In genomic region chr6:70842991-70843390, GRCm38 (mm10) we compare ENCODE assay signal across 8 mouse cellular contexts. TPM values are rescaled to one million over a fixed set of nuclear protein-coding genes. Genes with fewer than 3 reads are reported as not detected.
DNase-seq lines count a peak whose midpoint lies in the region; ATAC-seq and TF ChIP-seq lines count a peak whose summit lies in the region.

No protein-coding gene starts in this region.

- H3K4me1 ChIP-seq in CH12.LX (ENCODE audit: control insufficient read depth in 1 of 2, insufficient read depth in 2 of 2), result peaks cover 7 to 54% of the 10 kb centered on the region in 2 experiments
- peaks cover 19% of the 10 kb centered on the region for H3K4me1 ChIP-seq in heart, postnatal 0 days (ENCODE audit: control insufficient read depth, insufficient read depth)
- H3K4me1 ChIP-seq in limb, embryonic 15.5 days, result peaks cover 22% of the 10 kb centered on the region
- no peaks in the 10 kb centered on the region for H3K4me1 ChIP-seq in olfactory bulb, adult 2 months (ENCODE audit: control insufficient read depth, insufficient read depth, low read length)

- no peaks in the 10 kb centered on the region for H3K27me3 ChIP-seq in CH12.LX (replicated peaks)
- H3K27me3 ChIP-seq in heart, postnatal 0 days (ENCODE audit: control insufficient read depth, insufficient read depth, low read length), result no peaks in the 10 kb centered on the region
- H3K27me3 ChIP-seq in limb, embryonic 15.5 days, result no peaks in the 10 kb centered on the region

- peak overlapping the region; percentile 67 for H3K27ac ChIP-seq in CH12.LX (ENCODE audit: insufficient read depth, low read depth)
- peak overlapping the region; percentile 91 for H3K27ac ChIP-seq in heart, postnatal 0 days (ENCODE audit: low read depth)
- peak overlapping the region; percentile 90 for H3K27ac ChIP-seq in limb, embryonic 15.5 days
- H3K27ac ChIP-seq in olfactory bulb, adult 2 months (ENCODE audit: insufficient read depth, low read depth, low read length), result peak overlapping the region; percentile 15; the same call in 1 of the 2 replicates

- peaks cover 0 to 3% of the 10 kb centered on the region in 2 experiments for H3K36me3 ChIP-seq in CH12.LX (replicated peaks in 1 of 2; ENCODE audit: control insufficient read depth in 1 of 2, insufficient read depth in 1 of 2, low read length in 1 of 2)
- H3K36me3 ChIP-seq in heart, postnatal 0 days (replicated peaks; ENCODE audit: control insufficient read depth, insufficient read depth, low read length), result no peaks in the 10 kb centered on the region
- H3K36me3 ChIP-seq in limb, embryonic 15.5 days, result no peaks in the 10 kb centered on the region

- intact Hi-C loops in left cerebral cortex, postnatal 10 days (cut with DNase I), result no loop called here

- no peaks in the 10 kb centered on the region for H3K9me3 ChIP-seq in CH12.LX (replicated peaks; ENCODE audit: low read length)
- no peaks in the 10 kb centered on the region for H3K9me3 ChIP-seq in heart, postnatal 0 days (replicated peaks; ENCODE audit: control insufficient read depth, low read length)
- H3K9me3 ChIP-seq in limb, embryonic 15.5 days, result no peaks in the 10 kb centered on the region

- H3K4me3 ChIP-seq in CH12.LX (replicated peaks in 1 of 3; ENCODE audit: low read depth in 2 of 3, low read length in 2 of 3, poor library complexity in 1 of 3), result peak overlapping the region in 2 of 3 experiments; percentile 60 to 92
- H3K4me3 ChIP-seq in heart, postnatal 0 days (ENCODE audit: low read depth, low read length), result peak overlapping the region; percentile 55; the same call in 1 of the 2 replicates
- peak overlapping the region; percentile 92; the same call in 1 of the 2 replicates for H3K4me3 ChIP-seq in limb, embryonic 15.5 days
- H3K4me3 ChIP-seq in olfactory bulb, adult 2 months (ENCODE audit: insufficient read depth, low read depth, low read length), result no peak overlapping the region

- peak overlapping the region; percentile 98 for H3K9ac ChIP-seq in CH12.LX (ENCODE audit: insufficient read depth, low read depth)
- no peak overlapping the region for H3K9ac ChIP-seq in heart, postnatal 0 days (replicated peaks; ENCODE audit: low read depth, low read length)
- H3K9ac ChIP-seq in limb, embryonic 15.5 days, result no peak overlapping the region

- no peak for TF ChIP-seq CTCF in CH12.LX (conservative IDR thresholded peaks at IDR 0.05 in 1 of 2, IDR thresholded peaks at IDR 0.05 in 1 of 2; ENCODE audit: low read depth in 2 of 2, low read length in 2 of 2)
- TF ChIP-seq CTCF in heart, postnatal 0 days (IDR thresholded peaks at IDR 0.05; ENCODE audit: low read depth), result no peak
- no peak for TF ChIP-seq CTCF in olfactory bulb, adult 2 months (IDR thresholded peaks at IDR 0.05; ENCODE audit: insufficient read depth, low read depth, low read length)

- TF ChIP-seq POLR2A in CH12.LX (IDR thresholded peaks at IDR 0.05; ENCODE audit: low read depth, low read length), result no peak
- no peak for TF ChIP-seq POLR2A in olfactory bulb, adult 2 months (IDR thresholded peaks at IDR 0.05; ENCODE audit: insufficient read depth, low read depth, low read length)

- in situ Hi-C loops in CH12.LX (cut with MboI; ENCODE audit: low pct_ligation_motif_present, low pct_unique_long_range_greater_than_20kb, low sequenced_read_pairs), result loop anchor here (5.0 kb wide), 1 partner anchor 34 kb away; no protein-coding TSS in a partner anchor

- peak overlapping the region; percentile 93 for H3K4me2 ChIP-seq in CH12.LX (ENCODE audit: insufficient read depth, low read depth, poor library complexity, severe bottlenecking)
- peak overlapping the region; percentile 83 for H3K4me2 ChIP-seq in heart, postnatal 0 days (ENCODE audit: low read depth, low read length)
- H3K4me2 ChIP-seq in limb, embryonic 15.5 days, result peak overlapping the region; percentile 66

- peak; percentile 46; the same call in 1 of the 2 replicates for TF ChIP-seq EP300 in CH12.LX (IDR thresholded peaks at IDR 0.05; ENCODE audit: low read length)
- no peak for TF ChIP-seq EP300 in heart, postnatal 0 days (IDR thresholded peaks at IDR 0.05; ENCODE audit: low read depth)

- no peak for TF ChIP-seq RAD21 in CH12.LX (IDR thresholded peaks at IDR 0.05; ENCODE audit: low read depth, low read length)

- 51% methylated on average over 5 of the region's 5 CpGs for WGBS in heart, postnatal 0 days
- 46% methylated on average over 5 of the region's 5 CpGs for WGBS in limb, embryonic 15.5 days
- WGBS in olfactory bulb, adult 2 months, result 52% methylated on average over 5 of the region's 5 CpGs

- no peak for ATAC-seq in heart, postnatal 0 days (ENCODE audit: insufficient read depth, low read depth)
- no peak for ATAC-seq in limb, embryonic 15.5 days (ENCODE audit: insufficient number of reproducible peaks, low FRiP score, low TSS enrichment, low read depth)

- dilution Hi-C loops in CH12.LX (cut with MboI; ENCODE audit: extremely low pct_ligation_motif_present, extremely low pct_unique_long_range_greater_than_20kb, low sequenced_read_pairs), result no loop called here

- DNase-seq in CH12.LX (ENCODE audit: extremely low read depth), result no peak
- peak; percentile 15 for DNase-seq in adrenal gland, adult 8-10 months
- no peak for DNase-seq in heart, postnatal 0 days (ENCODE audit: low spot score)
- DNase-seq in left cerebral cortex, postnatal 10 days (ENCODE audit: extremely low spot score in 1 of 2, low spot score in 2 of 2), result no peak
- no peak for DNase-seq in T-cell, adult 2 months (ENCODE audit: low spot score)
- no peak for DNase-seq in cerebellum, postnatal 36 days

- H3K79me2 ChIP-seq in CH12.LX (replicated peaks; ENCODE audit: control insufficient read depth, extremely low read depth, insufficient read depth, poor library complexity, severe bottlenecking), result peaks cover 31% of the 10 kb centered on the region

TF ChIP-seq in CH12.LX, 34 proteins besides CTCF, POLR2A, EP300 and RAD21:
- TF ChIP-seq HCFC1 (IDR thresholded peaks at IDR 0.05; ENCODE audit: low read depth, low read length) (0 out of 2 replicates have a peak, but pooled peaks have one; percentile 12), MAX (IDR thresholded peaks at IDR 0.05; ENCODE audit: low read length) (peak; percentile 53), IRF4 (IDR thresholded peaks at IDR 0.05; ENCODE audit: low read depth, low read length) (0 out of 2 replicates have a peak, but pooled peaks have one; percentile 31), RCOR1 (conservative IDR thresholded peaks at IDR 0.05; ENCODE audit: low read depth, low read length) (peak; percentile 58; the same call in 1 of the 2 replicates), SIN3A (IDR thresholded peaks at IDR 0.05; ENCODE audit: low read length) (peak; percentile 59; the same call in 1 of the 2 replicates), JUND (conservative IDR thresholded peaks at IDR 0.05; ENCODE audit: low read depth, low read length) (no peak), NELFE (IDR thresholded peaks at IDR 0.05; ENCODE audit: low read depth, low read length) (no peak), CHD2 (IDR thresholded peaks at IDR 0.05; ENCODE audit: low read length) (0 out of 2 replicates have a peak, but pooled peaks have one; percentile 32), MYC (IDR thresholded peaks at IDR 0.05; ENCODE audit: low read depth, low read length) (peak; percentile 42; the same call in 1 of the 2 replicates)
TF ChIP-seq in CH12.LX: peak in this region for 7.

RNA-seq across cellular contexts. Expression of gene Eif2ak3, which starts 1.3 kb away (rescaled TPM):
- total RNA-seq in CH12.LX (2012; rRNA removed) (38.9 and 39.5 TPM in 2 replicates), CH12.LX (2014; rRNA removed) (23.1 and 24.9 TPM in 2 replicates)
- 21.2 and 26.2 TPM in 2 replicates for polyA plus RNA-seq in CH12.LX (2012; ENCODE audit: insufficient read length, low read depth)
- total RNA-seq in adrenal gland, adult 8-10 months (2022), result 10 to 100 TPM; 22.6 to 31.6 (median 27.9) TPM
- 16.6 and 20.4 TPM in 2 replicates for total RNA-seq in heart, postnatal 0 days (2014; rRNA removed; ENCODE audit: low replicate concordance)
- polyA plus RNA-seq in heart, postnatal 0 days (2015; fragmentation: Nextera tagmentation; extraction: Ambion mirVana), result 3.6 and 3.7 TPM in 2 replicates
- polyA plus RNA-seq in limb, embryonic 15.5 days (2015; fragmentation: Nextera tagmentation; extraction: Ambion mirVana), result 13.1 and 16.9 TPM in 2 replicates
- polyA plus RNA-seq in olfactory bulb, adult 2 months (2012; ENCODE audit: insufficient read depth, insufficient read length, low replicate concordance, missing spikeins), result not detected in 2 replicates
- 10 to 100 TPM; 17.8 to 20.2 TPM for total RNA-seq in left cerebral cortex, postnatal 10 days (2021)

RNA-seq across cellular contexts. Expression of gene Rpia, which starts 51.0 kb away (rescaled TPM):
- 55.7 and 76.1 TPM in 2 replicates for total RNA-seq in CH12.LX (2012; rRNA removed)
- total RNA-seq in CH12.LX (2014; rRNA removed), result 61.8 and 65.1 TPM in 2 replicates
- 57.8 and 68.9 TPM in 2 replicates for polyA plus RNA-seq in CH12.LX (2012; ENCODE audit: insufficient read length, low read depth)
- 10 to 100 TPM; 13.7 to 23.9 (median 20.8) TPM for total RNA-seq in adrenal gland, adult 8-10 months (2022)
- total RNA-seq in heart, postnatal 0 days (2014; rRNA removed; ENCODE audit: low replicate concordance), result 3.2 and 4.9 TPM in 2 replicates
- 0.87 and 0.92 TPM in 2 replicates for polyA plus RNA-seq in heart, postnatal 0 days (2015; fragmentation: Nextera tagmentation; extraction: Ambion mirVana)
- polyA plus RNA-seq in limb, embryonic 15.5 days (2015; fragmentation: Nextera tagmentation; extraction: Ambion mirVana), result 1.6 and 2.4 TPM in 2 replicates
- not detected in 2 replicates for polyA plus RNA-seq in olfactory bulb, adult 2 months (2012; ENCODE audit: insufficient read depth, insufficient read length, low replicate concordance, missing spikeins)
- total RNA-seq in left cerebral cortex, postnatal 10 days (2021), result 10 to 100 TPM; 10.5 to 12.8 TPM

Comparison
In these comparisons a context has a peak if more than half of its experiments do, and no peak if none do; other contexts are left out.
1. H3K27ac ChIP-seq: peak in every context shown above with its lines; median percentile 91 in heart, postnatal 0 days; 90 in limb, embryonic 15.5 days; 67 in CH12.LX; 15 in olfactory bulb, adult 2 months.